Mouse (Mus musculus) left cerebral cortex, postnatal 14 days (tissue): ENCODE data around the gene Fam163a. TPM values are rescaled to one million over a fixed set of nuclear protein-coding genes. Genes with fewer than 3 reads are reported as not detected.
"Not testable (repeated sequence)": the region's sequence is repeated elsewhere in the genome, so short reads cannot be mapped to it uniquely, and the experiment has no call there.

Experiments used
- DNase-seq, 2 experiments: peaks; one replicate each; pipeline ENCODE4 v3.0.0; 2021 to 2022; ENCODE audit warnings: low spot score in 2 of 2, mixed read lengths in 1 of 2
- intact Hi-C: fragments of 180-260 bp; cut with DNase I; formaldehyde crosslinking; loops from one replicate; pipeline ENCODE4 v1.15.1; 2025
- long read RNA-seq, 2 experiments: library from polyadenylated mRNA; stranded (forward); transcript quantifications; one replicate each; pipeline ENCODE4 v2.0.0; 2021
- total RNA-seq, 2 experiments: library from RNA; stranded (reverse); gene quantifications; 2 replicates each; pipeline ENCODE4 v1.2.3; 2021

The Fam163a gene
- 10 to 100 TPM in 1 of 2 experiments, 1 to 10 TPM in 1; 8.3 to 11.9 TPM for total RNA-seq
- long read RNA-seq, experiment 1, partial matches to known transcripts = 0 of 12 reads
- long read RNA-seq, experiment 1, other reads (novel, unspliced or antisense) = 12 of 12 reads
- long read RNA-seq, experiment 2, partial matches to known transcripts = 3 of 21 reads
- long read RNA-seq, experiment 2, other reads (novel, unspliced or antisense) = 18 of 21 reads

DNA sequence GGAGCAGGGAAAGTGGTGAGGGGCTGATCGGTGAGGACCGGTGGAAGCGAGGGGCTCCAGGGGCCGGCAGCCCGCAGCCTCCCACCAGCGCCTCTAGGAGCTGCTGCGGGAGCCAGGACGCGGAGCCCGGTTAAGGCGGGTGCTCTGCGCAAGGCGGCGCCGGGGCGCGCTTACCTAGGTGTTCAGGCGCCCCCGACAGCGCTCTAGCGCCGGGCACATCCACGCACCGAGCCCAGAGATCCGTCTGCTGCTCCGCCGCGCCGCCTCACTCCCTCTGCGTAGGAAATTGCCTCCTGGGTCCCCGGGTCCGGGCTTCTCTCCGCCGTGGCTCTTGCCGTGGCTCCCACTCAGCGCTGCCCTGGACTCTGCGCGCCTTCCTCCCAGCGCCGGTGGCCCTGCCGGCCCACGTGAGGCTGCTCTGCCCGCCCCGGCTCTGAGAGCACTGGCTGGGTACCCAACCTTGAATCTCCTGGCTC is at the start of gene Fam163a:
Gene Fam163a (minus strand): TSS at position 371 of the 476 bp plus-strand sequence.
- DNase-seq = peak in 1 of 2 experiments; percentile 24

DNA sequence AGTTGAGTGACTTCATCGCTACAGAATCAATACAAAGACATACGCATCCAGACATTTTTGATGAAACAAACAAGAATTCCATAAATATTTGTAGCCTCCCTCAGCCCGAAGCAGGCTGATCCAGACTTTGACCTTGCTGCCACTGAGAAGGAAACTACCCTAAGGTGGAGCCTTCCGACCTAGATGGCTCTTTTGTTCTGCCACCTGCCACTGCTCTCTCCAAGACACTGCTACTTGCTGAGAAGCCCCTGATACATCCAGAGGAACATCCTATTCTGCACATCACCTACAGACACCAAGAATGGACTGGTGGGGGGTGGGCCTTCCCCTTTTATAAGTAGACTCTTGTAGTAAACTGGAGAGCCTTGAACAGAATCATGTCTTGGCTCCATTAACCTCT is 46.3 kb upstream of the Fam163a start:
- intact Hi-C loops, DNase-seq: not testable (repeated sequence)

More for the DNA sequence above, at the start of gene Fam163a:
- intact Hi-C loops = no loop called here

DNA sequence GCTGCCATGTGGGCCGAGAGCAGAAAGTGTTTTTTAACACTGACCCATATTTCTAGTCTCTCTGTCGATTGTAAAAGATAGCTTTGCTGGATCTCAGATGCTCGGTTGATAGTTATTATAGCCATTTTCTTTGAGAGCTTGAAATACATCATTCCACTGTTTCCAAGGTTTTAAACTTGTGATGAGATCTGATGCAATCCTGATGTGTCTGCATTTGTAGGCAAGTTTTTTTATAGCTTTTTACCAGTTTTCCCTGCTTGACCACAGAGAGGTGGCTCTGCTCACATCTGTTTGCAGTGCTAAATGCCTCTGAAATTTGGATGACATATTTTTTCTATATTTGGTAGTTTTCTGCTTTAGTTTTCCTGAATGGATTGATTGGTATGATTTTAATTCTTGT is 43.1 kb upstream of the Fam163a start:
- intact Hi-C loops = no loop called here

DNA sequence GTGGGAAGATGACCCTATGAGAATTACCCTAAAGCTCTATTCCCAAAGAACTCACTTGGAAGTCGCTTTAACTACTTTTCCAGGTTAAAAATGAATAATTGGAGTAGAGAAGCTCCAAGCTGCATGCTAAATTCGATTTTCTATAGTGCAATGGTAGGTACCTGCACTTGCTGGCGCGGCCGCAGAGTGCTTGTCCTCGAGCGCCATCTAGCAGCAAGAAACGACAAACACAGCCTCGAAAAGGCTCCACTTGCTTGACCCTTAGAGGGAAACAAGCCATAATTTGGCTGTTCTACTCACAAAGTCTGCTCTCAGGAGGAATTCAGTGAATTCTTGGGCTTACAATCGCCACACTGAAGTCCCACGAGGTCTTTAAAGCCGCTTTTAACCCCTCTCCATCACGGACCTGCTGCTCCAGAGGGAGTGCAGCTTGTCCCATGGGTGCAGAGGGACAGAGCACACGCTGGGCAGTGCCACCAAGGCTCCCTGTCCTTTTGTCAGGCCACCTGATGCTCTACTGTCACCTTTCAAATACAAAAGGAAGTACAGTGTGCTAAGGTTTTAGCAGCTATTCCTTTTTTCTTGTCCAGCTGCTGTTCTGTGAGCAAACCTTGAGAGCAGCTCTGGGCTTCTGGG is 37.0 kb upstream of the Fam163a start:
- DNase-seq = peak; percentile 49 to 75

More for the DNA sequence above, 43.1 kb upstream of the Fam163a start:
- DNase-seq = no peak

DNA sequence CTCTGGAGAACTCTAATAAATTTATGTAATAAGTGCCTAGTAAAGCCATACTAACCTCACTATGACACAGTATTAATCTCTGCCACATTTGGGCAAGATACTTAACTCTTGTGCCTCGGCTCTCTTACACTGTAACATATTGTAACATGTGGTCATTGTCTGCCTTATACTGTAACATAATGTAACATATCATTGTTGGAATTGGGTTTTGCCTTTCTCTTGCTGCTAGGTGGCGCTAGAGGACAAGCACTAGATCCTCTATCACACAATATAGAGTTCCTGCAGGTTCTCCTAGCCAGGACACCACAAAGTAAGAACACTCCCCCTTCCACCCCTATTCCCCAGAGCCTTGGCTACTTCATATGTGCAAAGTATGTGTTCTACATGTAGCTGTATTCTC is 36.2 kb upstream of the Fam163a start:
- intact Hi-C loops = loop anchor here (1.0 to 5.0 kb wide), 2 partner anchors 155 to 301 kb away; no protein-coding TSS in a partner anchor

More for the DNA sequence above, 37.0 kb upstream of the Fam163a start:
- intact Hi-C loops = loop anchor here (1.0 to 5.0 kb wide), 2 partner anchors 156 to 300 kb away; no protein-coding TSS in a partner anchor

DNA sequence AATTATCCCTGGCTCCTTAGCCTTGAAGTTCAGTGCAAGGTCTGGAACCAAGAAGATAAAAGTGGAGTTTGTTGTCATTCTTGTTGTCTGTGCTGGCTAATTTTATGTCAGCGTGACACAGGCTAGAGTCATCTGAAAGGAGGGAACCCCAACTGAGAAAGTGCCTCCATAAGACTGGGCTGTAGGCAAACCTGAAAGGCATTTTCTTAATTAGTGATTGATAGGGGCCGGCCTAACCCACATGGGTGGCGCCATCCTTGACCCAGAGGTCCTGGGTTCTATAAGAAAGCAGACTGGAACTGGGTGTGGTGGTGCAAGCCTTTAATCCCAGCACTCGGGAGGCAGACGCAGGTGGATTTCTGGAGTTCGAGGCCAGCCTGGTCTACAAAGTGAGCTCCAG is 26.3 kb upstream of the Fam163a start:
- intact Hi-C loops = no loop called here
- DNase-seq = no peak

More for the DNA sequence above, 36.2 kb upstream of the Fam163a start:
- DNase-seq = peak; percentile 31 to 55

GRCm38 (mm10) chr1:156230339-156231089 is 25.7 kb upstream of the Fam163a start:
- intact Hi-C loops = no loop called here
- DNase-seq = peak in 1 of 2 experiments; percentile 10

DNA sequence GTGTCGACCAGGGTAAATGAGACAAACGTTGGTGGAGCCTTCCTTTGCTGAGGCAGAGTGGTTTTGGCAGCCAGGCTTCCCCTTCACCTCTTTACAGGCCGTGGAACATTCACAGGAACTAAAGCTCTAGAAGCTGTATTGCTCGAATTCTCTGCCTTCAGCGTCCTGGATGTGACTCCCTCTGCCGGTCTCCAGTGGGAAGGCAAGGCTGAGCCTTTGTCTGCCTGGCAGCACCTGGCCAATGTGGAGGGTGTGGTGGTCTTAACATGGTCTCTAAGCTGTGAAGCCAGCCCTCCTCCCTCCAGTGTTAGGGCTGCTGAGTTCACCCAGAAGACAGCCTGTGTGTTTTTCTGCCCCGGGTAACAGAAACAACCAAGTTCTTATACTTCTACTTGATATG is 24.6 kb upstream of the Fam163a start:
- intact Hi-C loops = loop anchor here (5.0 kb wide), 1 partner anchor 142 kb away; no protein-coding TSS in a partner anchor
- DNase-seq = peak; percentile 51 to 56

GRCm38 (mm10) chr1:156228728-156229127 is 23.9 kb upstream of the Fam163a start:
- no peak for DNase-seq
- intact Hi-C loops = loop anchor here (5.0 kb wide), 1 partner anchor 141 kb away; no protein-coding TSS in a partner anchor

DNA sequence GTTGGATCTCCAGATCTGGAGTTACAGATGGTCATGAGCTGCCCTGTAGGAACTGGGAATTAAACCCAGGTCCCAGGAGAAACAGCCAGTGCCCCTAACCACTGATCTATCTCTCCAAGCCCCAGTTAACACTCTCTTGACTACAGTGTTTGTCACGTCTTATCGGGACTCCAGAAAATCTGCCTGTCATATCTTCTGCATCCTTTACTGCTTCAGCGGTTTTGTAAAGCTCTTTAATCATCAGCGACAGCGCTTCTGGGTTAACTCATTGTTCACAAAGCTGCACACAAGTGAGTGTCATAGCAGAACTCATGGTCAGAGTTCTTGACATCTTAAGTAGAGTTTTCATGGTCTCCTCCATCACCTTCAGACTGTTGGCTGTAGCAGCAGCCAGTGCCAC is 22.1 kb upstream of the Fam163a start:
- intact Hi-C loops = loop anchor here (5.0 kb wide), 1 partner anchor 140 kb away; no protein-coding TSS in a partner anchor

GRCm38 (mm10) chr1:156222205-156223000 is 17.6 kb upstream of the Fam163a start:
- no peak for DNase-seq
- intact Hi-C loops = no loop called here

More for the DNA sequence above, 22.1 kb upstream of the Fam163a start:
- no peak for DNase-seq

GRCm38 (mm10) chr1:156221327-156221726 is 16.5 kb upstream of the Fam163a start:
- intact Hi-C loops = no loop called here
- no peak for DNase-seq

GRCm38 (mm10) chr1:156218573-156218972 is 13.7 kb upstream of the Fam163a start:
- no peak for DNase-seq
- intact Hi-C loops = no loop called here

DNA sequence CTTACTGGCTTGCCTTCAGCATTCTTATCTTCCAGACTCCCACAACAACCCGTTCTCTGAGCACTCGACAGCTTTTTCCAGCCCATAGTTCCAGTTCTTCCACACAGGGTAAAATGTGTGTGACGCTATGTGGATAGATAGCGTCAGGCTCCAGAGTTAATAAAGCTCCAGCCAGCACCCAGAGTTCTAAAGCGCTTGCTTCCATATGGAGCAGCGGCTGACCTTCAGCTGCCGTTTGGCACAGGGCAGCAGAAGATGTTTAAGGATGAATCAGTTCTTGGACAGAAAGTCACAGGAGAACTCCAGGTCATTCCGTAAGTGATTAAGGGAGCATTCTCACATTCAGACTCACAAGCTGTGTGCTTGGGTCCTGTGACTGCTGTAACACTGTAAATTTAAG is 13.1 kb upstream of the Fam163a start:
- intact Hi-C loops = no loop called here
- DNase-seq = no peak

GRCm38 (mm10) chr1:156217393-156217792 is 12.6 kb upstream of the Fam163a start:
- intact Hi-C loops = no loop called here
- DNase-seq = peak in 1 of 2 experiments; percentile 23

DNA sequence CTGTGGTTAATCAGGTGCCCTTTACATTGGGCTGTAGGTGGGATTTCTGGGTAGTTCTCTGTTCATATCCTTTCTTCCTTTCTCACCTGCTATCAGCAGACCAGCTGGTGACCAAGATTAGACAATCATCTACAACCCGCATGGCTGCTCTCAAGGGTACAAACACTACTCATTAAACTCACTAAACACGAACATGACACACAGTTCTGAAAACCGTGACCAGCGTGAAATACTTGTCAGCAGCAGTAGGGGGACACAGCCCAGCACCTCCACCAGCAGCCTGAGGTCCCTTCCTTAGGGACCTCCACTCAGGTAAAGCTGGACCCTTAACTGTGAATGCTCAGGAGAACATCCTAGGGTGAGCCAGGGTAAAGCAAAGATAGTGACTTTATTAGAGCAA is 11.4 kb upstream of the Fam163a start:
- DNase-seq = no peak
- intact Hi-C loops = no loop called here

- no peak for DNase-seq
- intact Hi-C loops = no loop called here
These were observed 9.8 kb upstream of the Fam163a start for GRCm38 (mm10) chr1:156214651-156215050.

GRCm38 (mm10) chr1:156212923-156213322 is 8.1 kb upstream of the Fam163a start:
- intact Hi-C loops = no loop called here
- DNase-seq = no peak

GRCm38 (mm10) chr1:156211809-156212317 is 7.0 kb upstream of the Fam163a start:
- DNase-seq = no peak
- intact Hi-C loops = no loop called here
